9 mouse cellular contexts compared by ENCODE assay signal in genomic region chr1:67003699-67004098, GRCm38 (mm10). TPM values are rescaled to one million over a fixed set of nuclear protein-coding genes. Genes with fewer than 3 reads are reported as not detected.
A peak's percentile ranks its signal among the peaks of the same experiment; 100 is the strongest.
DNase-seq lines count a peak whose midpoint lies in the region; ATAC-seq and TF ChIP-seq lines count a peak whose summit lies in the region.
"Had no signal": no experiment of that assay in that cellular context is flagged by ENCODE, and none has a peak within 500 bp of the region (broad histone marks: within the 10 kb centered on the region; RNA-seq: fewer than 3 reads in every experiment).

No protein-coding gene starts in this region.

- peak; percentile 51 for DNase-seq in hindbrain, embryonic 14.5 days (ENCODE audit: low spot score)
- no peak for DNase-seq in hindbrain, embryonic 11.5 days (ENCODE audit: low spot score)
- peak; percentile 30 for DNase-seq in CD4-positive, CD25-positive, alpha-beta regulatory T cell, adult 2 months (ENCODE audit: low read depth, low spot score)
- peak; percentile 20 to 29 for DNase-seq in adrenal gland, postnatal 36 days
- DNase-seq in stomach, postnatal 0 days (ENCODE audit: low spot score), result no peak
- no peak for DNase-seq in spleen, postnatal 4 days (ENCODE audit: low spot score in 2 of 2)
- DNase-seq in right cerebral cortex, adult 2 months (ENCODE audit: low spot score in 2 of 2), result no peak

- ATAC-seq in hindbrain, embryonic 14.5 days (ENCODE audit: low FRiP score), result no peak; the same call in 1 of the 2 replicates
- ATAC-seq in hindbrain, embryonic 11.5 days (ENCODE audit: low FRiP score), result no peak
- ATAC-seq in kidney, embryonic 16.5 days (ENCODE audit: low FRiP score, low TSS enrichment), result peak; percentile 64
- peak; percentile 37; the same call in 1 of the 2 replicates for ATAC-seq in stomach, postnatal 0 days (ENCODE audit: low FRiP score, low TSS enrichment)

- H3K9ac ChIP-seq in hindbrain, embryonic 14.5 days, result no peak overlapping the region
- no peak overlapping the region for H3K9ac ChIP-seq in hindbrain, embryonic 11.5 days (ENCODE audit: low read depth, low read length)
- H3K9ac ChIP-seq in kidney, embryonic 16.5 days (replicated peaks; ENCODE audit: low read length), result no peak overlapping the region
- no peak overlapping the region for H3K9ac ChIP-seq in stomach, postnatal 0 days (ENCODE audit: low read length)

- no peak overlapping the region for H3K4me2 ChIP-seq in hindbrain, embryonic 14.5 days (replicated peaks)
- no peak overlapping the region for H3K4me2 ChIP-seq in hindbrain, embryonic 11.5 days (replicated peaks; ENCODE audit: low read depth, low read length)
- no peak overlapping the region for H3K4me2 ChIP-seq in kidney, embryonic 16.5 days (replicated peaks; ENCODE audit: low read depth, low read length)
- no peak overlapping the region for H3K4me2 ChIP-seq in stomach, postnatal 0 days (replicated peaks; ENCODE audit: low read depth)

- no peaks in the 10 kb centered on the region for H3K9me3 ChIP-seq in hindbrain, embryonic 14.5 days (ENCODE audit: control insufficient read depth, low read length)
- H3K9me3 ChIP-seq in hindbrain, embryonic 11.5 days (ENCODE audit: control insufficient read depth, low read length), result no peaks in the 10 kb centered on the region
- H3K9me3 ChIP-seq in kidney, embryonic 16.5 days (ENCODE audit: low read length), result no peaks in the 10 kb centered on the region
- H3K9me3 ChIP-seq in stomach, postnatal 0 days (ENCODE audit: control insufficient read depth, low read length), result no peaks in the 10 kb centered on the region

- TF ChIP-seq EP300 in stomach, postnatal 0 days (optimal IDR thresholded peaks at IDR 0.05), result no peak

- H3K27ac ChIP-seq in hindbrain, embryonic 14.5 days, result no peak overlapping the region
- no peak overlapping the region for H3K27ac ChIP-seq in hindbrain, embryonic 11.5 days (ENCODE audit: low read depth, low read length)
- H3K27ac ChIP-seq in kidney, embryonic 16.5 days (ENCODE audit: low read length), result no peak overlapping the region
- no peak overlapping the region for H3K27ac ChIP-seq in stomach, postnatal 0 days (replicated peaks)

- H3K4me3 ChIP-seq in hindbrain, embryonic 14.5 days (replicated peaks; ENCODE audit: low read length), result no peak overlapping the region
- H3K4me3 ChIP-seq in hindbrain, embryonic 11.5 days (ENCODE audit: low read depth, low read length), result no peak overlapping the region
- H3K4me3 ChIP-seq in kidney, embryonic 16.5 days (ENCODE audit: low read length), result no peak overlapping the region
- H3K4me3 ChIP-seq in stomach, postnatal 0 days (ENCODE audit: low read depth, low read length), result no peak overlapping the region
- H3K4me3 ChIP-seq: myocyte had no signal

- H3K36me3 ChIP-seq in hindbrain, embryonic 14.5 days (replicated peaks; ENCODE audit: control insufficient read depth, insufficient read depth), result peaks cover 68% of the 10 kb centered on the region
- H3K36me3 ChIP-seq in hindbrain, embryonic 11.5 days (ENCODE audit: control insufficient read depth, insufficient read depth, low read length), result peaks cover 4% of the 10 kb centered on the region
- peaks cover 43% of the 10 kb centered on the region for H3K36me3 ChIP-seq in kidney, embryonic 16.5 days (ENCODE audit: insufficient read depth, low read length)
- H3K36me3 ChIP-seq in stomach, postnatal 0 days (ENCODE audit: control insufficient read depth, insufficient read depth, low read length), result peaks cover 19% of the 10 kb centered on the region

- H3K4me1 ChIP-seq in hindbrain, embryonic 14.5 days (replicated peaks; ENCODE audit: control insufficient read depth, insufficient read depth, low read length), result 0 out of 2 replicates have a peak, but pooled peaks cover 3% of the 10 kb centered on the region
- no peaks in the 10 kb centered on the region for H3K4me1 ChIP-seq in hindbrain, embryonic 11.5 days (replicated peaks; ENCODE audit: control insufficient read depth, insufficient read depth, low read length)
- no peaks in the 10 kb centered on the region; the same call in 1 of the 2 replicates for H3K4me1 ChIP-seq in kidney, embryonic 16.5 days (ENCODE audit: insufficient read depth, low read length)
- no peaks in the 10 kb centered on the region for H3K4me1 ChIP-seq in stomach, postnatal 0 days (replicated peaks; ENCODE audit: control insufficient read depth, insufficient read depth)

- 63% methylated on average over 3 of the region's 3 CpGs for WGBS in hindbrain, embryonic 14.5 days
- 86% methylated on average over 3 of the region's 3 CpGs for WGBS in hindbrain, embryonic 11.5 days
- WGBS in kidney, embryonic 16.5 days, result 41% methylated on average over 3 of the region's 3 CpGs
- WGBS in stomach, postnatal 0 days, result 54% methylated on average over 3 of the region's 3 CpGs

- TF ChIP-seq CTCF in stomach, postnatal 0 days (IDR thresholded peaks at IDR 0.05; ENCODE audit: low read depth), result no peak

- H3K27me3 ChIP-seq in hindbrain, embryonic 14.5 days (ENCODE audit: control insufficient read depth, insufficient read depth, low read length), result no peaks in the 10 kb centered on the region
- H3K27me3 ChIP-seq in hindbrain, embryonic 11.5 days (ENCODE audit: control insufficient read depth, insufficient read depth, low read length), result no peaks in the 10 kb centered on the region
- H3K27me3 ChIP-seq in kidney, embryonic 16.5 days (ENCODE audit: insufficient read depth, low read length), result no peaks in the 10 kb centered on the region
- H3K27me3 ChIP-seq in stomach, postnatal 0 days (ENCODE audit: control insufficient read depth, insufficient read depth, low read length), result no peaks in the 10 kb centered on the region

RNA-seq across cellular contexts. Expression of gene Lancl1, which starts 35.0 kb away (rescaled TPM):
- 196 and 197 TPM in 2 replicates for polyA plus RNA-seq in hindbrain, embryonic 14.5 days (2014; fragmentation: Nextera tagmentation; extraction: Ambion mirVana)
- 99.4 and 111 TPM in 2 replicates for polyA plus RNA-seq in hindbrain, embryonic 11.5 days (2014; fragmentation: Nextera tagmentation; extraction: Ambion mirVana)
- total RNA-seq in adrenal gland, postnatal 36 days (2021), result 10 to 100 TPM; 50.6 to 52.9 TPM
- 82.8 and 90.8 TPM in 2 replicates for polyA plus RNA-seq in kidney, embryonic 16.5 days (2015; fragmentation: Nextera tagmentation; extraction: Ambion mirVana)
- 49.4 and 56.3 TPM in 2 replicates for polyA plus RNA-seq in stomach, postnatal 0 days (2015; fragmentation: Nextera tagmentation; extraction: Ambion mirVana)

RNA-seq across cellular contexts. Expression of gene Myl1, which starts 58.5 kb away (rescaled TPM):
- 0.27 and 1.6 TPM in 2 replicates for polyA plus RNA-seq in hindbrain, embryonic 14.5 days (2014; fragmentation: Nextera tagmentation; extraction: Ambion mirVana)
- 9.6 and 14.5 TPM in 2 replicates for polyA plus RNA-seq in hindbrain, embryonic 11.5 days (2014; fragmentation: Nextera tagmentation; extraction: Ambion mirVana)
- total RNA-seq in adrenal gland, postnatal 36 days (2021), result 10 to 100 TPM; 14.9 to 16.0 TPM
- 27.2 and 28.1 TPM in 2 replicates for polyA plus RNA-seq in kidney, embryonic 16.5 days (2015; fragmentation: Nextera tagmentation; extraction: Ambion mirVana)
- polyA plus RNA-seq in stomach, postnatal 0 days (2015; fragmentation: Nextera tagmentation; extraction: Ambion mirVana), result 10.3 and 12.7 TPM in 2 replicates

Comparison
In these comparisons a context has a peak if more than half of its experiments do, and no peak if none do; other contexts are left out.
1. DNase-seq: peak in hindbrain, embryonic 14.5 days (single experiment), CD4-positive, CD25-positive, alpha-beta regulatory T cell, adult 2 months (single experiment) and adrenal gland, postnatal 36 days (2 of 2); none in hindbrain, embryonic 11.5 days (single experiment), stomach, postnatal 0 days (single experiment), spleen, postnatal 4 days (0 of 2) and right cerebral cortex, adult 2 months (0 of 2).
2. ATAC-seq: peak in kidney, embryonic 16.5 days (single experiment) and stomach, postnatal 0 days (single experiment); none in hindbrain, embryonic 14.5 days (single experiment) and hindbrain, embryonic 11.5 days (single experiment).